In the genomic region with DNA sequence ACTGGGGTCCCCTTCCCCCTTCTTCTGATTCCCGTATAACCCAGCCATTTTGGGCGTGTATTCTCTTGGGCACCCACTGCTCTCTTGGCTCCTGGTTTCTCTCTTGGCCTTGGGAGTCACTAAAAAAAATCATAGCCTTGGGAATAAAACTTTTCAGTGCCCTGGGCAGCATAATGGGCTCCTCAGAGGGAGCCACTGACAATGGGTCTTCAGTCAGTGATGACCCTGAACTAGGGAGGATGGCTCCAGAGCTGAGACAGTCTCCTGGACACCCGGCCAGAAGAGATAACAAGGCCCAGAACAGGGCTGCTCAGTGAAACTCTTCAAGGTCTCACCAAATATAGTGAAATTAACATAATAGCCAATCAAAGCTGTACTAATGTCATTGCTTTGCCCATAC, we compare ENCODE assay signal across 30 mouse cellular contexts. TPM values are rescaled to one million over a fixed set of nuclear protein-coding genes. Genes with fewer than 3 reads are reported as not detected.
DNase-seq lines count a peak whose midpoint lies in the region; ATAC-seq and TF ChIP-seq lines count a peak whose summit lies in the region.
"Had no signal": no experiment of that assay in that cellular context is flagged by ENCODE, and none has a peak within 500 bp of the region (broad histone marks: within the 10 kb centered on the region; RNA-seq: fewer than 3 reads in every experiment).

No protein-coding gene starts in this region.

- no peak for TF ChIP-seq CTCF in testis, adult 2 months (IDR thresholded peaks at IDR 0.05; ENCODE audit: control insufficient read depth, insufficient read depth, insufficient replicate concordance, low read depth, low read length)
- no peak for TF ChIP-seq CTCF in stomach, postnatal 0 days (IDR thresholded peaks at IDR 0.05; ENCODE audit: low read depth)

- no peaks in the 10 kb centered on the region for H3K36me3 ChIP-seq in testis, adult 2 months (ENCODE audit: control insufficient read depth, insufficient read depth, low read length)
- no peaks in the 10 kb centered on the region for H3K36me3 ChIP-seq in stomach, postnatal 0 days (ENCODE audit: control insufficient read depth, insufficient read depth, low read length)
- H3K36me3 ChIP-seq: embryonic facial prominence, embryonic 13.5 days; embryonic facial prominence, embryonic 15.5 days; forebrain, embryonic 10.5 days; forebrain, embryonic 12.5 days had no signal

- H3K9ac ChIP-seq in stomach, postnatal 0 days (ENCODE audit: low read length), result no peak overlapping the region
- H3K9ac ChIP-seq: embryonic facial prominence, embryonic 13.5 days; embryonic facial prominence, embryonic 15.5 days; forebrain, embryonic 12.5 days had no signal

- no peak for ATAC-seq in stomach, postnatal 0 days (ENCODE audit: low FRiP score, low TSS enrichment)
- ATAC-seq: forebrain, embryonic 14.5 days; forebrain, embryonic 16.5 days had no signal

- no peaks in the 10 kb centered on the region for H3K27me3 ChIP-seq in testis, adult 2 months (ENCODE audit: control insufficient read depth, insufficient read depth, low read length)
- H3K27me3 ChIP-seq in stomach, postnatal 0 days (ENCODE audit: control insufficient read depth, insufficient read depth, low read length), result no peaks in the 10 kb centered on the region
- H3K27me3 ChIP-seq: embryonic facial prominence, embryonic 13.5 days; embryonic facial prominence, embryonic 15.5 days; forebrain, embryonic 12.5 days had no signal

- no peak for TF ChIP-seq EP300 in stomach, postnatal 0 days (optimal IDR thresholded peaks at IDR 0.05)

- peak; percentile 39 for DNase-seq in heart, adult 11 months
- DNase-seq in heart, postnatal 4 days, result no peak
- peak; percentile 29 for DNase-seq in ovary, postnatal 36 days (ENCODE audit: low spot score)
- no peak for DNase-seq in ovary, postnatal 14 days (ENCODE audit: low spot score)
- DNase-seq in testis, postnatal 10 days (ENCODE audit: low spot score), result peak; percentile 51
- DNase-seq in stomach, postnatal 0 days (ENCODE audit: low spot score), result no peak
- DNase-seq in yolk sac, embryonic 10.5 days (ENCODE audit: low spot score), result no peak
- DNase-seq: adrenal gland, postnatal 10 days; adrenal gland, postnatal 25 days; cerebellum, adult 11 months; cerebellum, adult 18-20 months; cerebellum, adult 8-10 months; cerebellum, adult 9-11 months; cerebellum, postnatal 14 days; cerebellum, postnatal 36 days; embryo, embryonic 11 days had no signal

- no peak for TF ChIP-seq POLR2A in testis, adult 2 months (IDR thresholded peaks at IDR 0.05; ENCODE audit: control insufficient read depth, low read depth, low read length)

- H3K9me3 ChIP-seq in stomach, postnatal 0 days (ENCODE audit: control insufficient read depth, low read length), result no peaks in the 10 kb centered on the region
- H3K9me3 ChIP-seq: embryonic facial prominence, embryonic 15.5 days; forebrain, embryonic 10.5 days; forebrain, embryonic 12.5 days had no signal

- H3K4me2 ChIP-seq in stomach, postnatal 0 days (replicated peaks; ENCODE audit: low read depth), result no peak overlapping the region
- H3K4me2 ChIP-seq: embryonic facial prominence, embryonic 13.5 days; embryonic facial prominence, embryonic 15.5 days; forebrain, embryonic 12.5 days had no signal

- WGBS in stomach, postnatal 0 days, result 88% methylated on average over 3 of the region's 3 CpGs

- no peaks in the 10 kb centered on the region; the same call in 1 of the 2 replicates for H3K4me1 ChIP-seq in testis, adult 2 months (ENCODE audit: control insufficient read depth, insufficient read depth, low read length)
- no peaks in the 10 kb centered on the region for H3K4me1 ChIP-seq in stomach, postnatal 0 days (replicated peaks; ENCODE audit: control insufficient read depth, insufficient read depth)
- H3K4me1 ChIP-seq: embryonic facial prominence, embryonic 13.5 days; embryonic facial prominence, embryonic 15.5 days; forebrain, embryonic 12.5 days had no signal

- H3K27ac ChIP-seq in testis, adult 2 months (ENCODE audit: control insufficient read depth, insufficient read depth, low read depth, low read length), result peak overlapping the region; percentile 74; the same call in 1 of the 2 replicates
- no peak overlapping the region for H3K27ac ChIP-seq in stomach, postnatal 0 days (replicated peaks)
- H3K27ac ChIP-seq: embryonic facial prominence, embryonic 13.5 days; embryonic facial prominence, embryonic 15.5 days; forebrain, embryonic 10.5 days; forebrain, embryonic 12.5 days had no signal

- H3K4me3 ChIP-seq in testis, adult 2 months (ENCODE audit: control insufficient read depth, low read depth, low read length), result no peak overlapping the region
- H3K4me3 ChIP-seq in stomach, postnatal 0 days (ENCODE audit: low read depth, low read length), result no peak overlapping the region
- H3K4me3 ChIP-seq: embryonic facial prominence, embryonic 13.5 days; embryonic facial prominence, embryonic 15.5 days; erythroblast, embryonic 14.5 days; forebrain, embryonic 10.5 days; forebrain, embryonic 12.5 days had no signal

RNA-seq across cellular contexts. Expression of a gene that starts 12.3 kb away (rescaled TPM):
- total RNA-seq in heart, postnatal 4 days (2021), result 10 to 100 TPM; 43.2 to 43.6 TPM
- 246 and 344 TPM in 2 replicates for polyA plus RNA-seq in testis, adult 2 months (2012; rRNA removed)
- 189 and 195 TPM in 2 replicates for polyA plus RNA-seq in stomach, postnatal 0 days (2015; fragmentation: Nextera tagmentation; extraction: Ambion mirVana)
- total RNA-seq: MEL had no signal
- polyA plus RNA-seq: erythroblast, embryonic 14.5 days had no signal

RNA-seq across cellular contexts. Expression of a gene that starts 19.2 kb away (rescaled TPM):
- total RNA-seq in heart, postnatal 4 days (2021), result 10 to 100 TPM; 46.2 to 48.4 TPM
- polyA plus RNA-seq in testis, adult 2 months (2012; rRNA removed), result 547 and 702 TPM in 2 replicates
- polyA plus RNA-seq in stomach, postnatal 0 days (2015; fragmentation: Nextera tagmentation; extraction: Ambion mirVana), result 892 and 954 TPM in 2 replicates

RNA-seq across cellular contexts. Expression of a gene that starts 29.5 kb away (rescaled TPM):
- total RNA-seq in heart, postnatal 4 days (2021), result not detected
- polyA plus RNA-seq in testis, adult 2 months (2012; rRNA removed), result 0.19 TPM in 1 of 2 replicates, not detected in the other
- polyA plus RNA-seq in stomach, postnatal 0 days (2015; fragmentation: Nextera tagmentation; extraction: Ambion mirVana), result 53.8 and 54.0 TPM in 2 replicates
- total RNA-seq: adrenal gland, postnatal 25 days; common myeloid progenitor, adult 5-6 weeks; ES-E14; MEL had no signal
- polyA plus RNA-seq: brain, embryonic 14.5 days; C2C12; embryonic facial prominence, embryonic 11.5 days; embryonic facial prominence, embryonic 13.5 days; embryonic facial prominence, embryonic 15.5 days; forebrain, embryonic 10.5 days; forebrain, embryonic 12.5 days; forebrain, embryonic 14.5 days; forebrain, embryonic 16.5 days had no signal

RNA-seq across cellular contexts. Expression of a gene that starts 46.1 kb away (rescaled TPM):
- total RNA-seq in heart, postnatal 4 days (2021), result 10 to 100 TPM; 11.8 to 12.7 TPM
- polyA plus RNA-seq in testis, adult 2 months (2012; rRNA removed), result 18.9 and 20.7 TPM in 2 replicates
- polyA plus RNA-seq in stomach, postnatal 0 days (2015; fragmentation: Nextera tagmentation; extraction: Ambion mirVana), result 19.4 and 19.6 TPM in 2 replicates

RNA-seq across cellular contexts. Expression of a gene that starts 55.0 kb away (rescaled TPM):
- 1 to 10 TPM; 4.1 to 4.5 TPM for total RNA-seq in heart, postnatal 4 days (2021)
- polyA plus RNA-seq in testis, adult 2 months (2012; rRNA removed), result 59.3 and 78.5 TPM in 2 replicates
- polyA plus RNA-seq in stomach, postnatal 0 days (2015; fragmentation: Nextera tagmentation; extraction: Ambion mirVana), result 13.7 and 15.8 TPM in 2 replicates
- total RNA-seq: common myeloid progenitor, adult 5-6 weeks; MEL had no signal
- polyA plus RNA-seq: C2C12; erythroblast, embryonic 14.5 days had no signal

Comparison
In these comparisons a context has a peak if more than half of its experiments do, and no peak if none do; other contexts are left out.
1. DNase-seq: peak in heart, adult 11 months (single experiment), ovary, postnatal 36 days (single experiment) and testis, postnatal 10 days (single experiment); none in heart, postnatal 4 days (single experiment), ovary, postnatal 14 days (single experiment), stomach, postnatal 0 days (single experiment) and yolk sac, embryonic 10.5 days (single experiment).
2. RNA of a gene that starts 29.5 kb away (polyA plus RNA-seq): 53.8 to 54.0 TPM in stomach, postnatal 0 days; 0.19 TPM in testis, adult 2 months; every median in the first group is over 10 times any median in the second.